Mouse (Mus musculus) erythroblast, embryonic 14.5 days (primary cell): Measurements from ENCODE around the gene Lypd4.

Source experiments
- GATA1 ChIP-seq: IDR thresholded peaks from 2 replicates; pipeline ENCODE4 v1.6.1; 2012; ENCODE audit warnings: low read length, inconsistent platforms, mixed read lengths
- TAL1 ChIP-seq: IDR thresholded peaks from 3 replicates; pipeline ENCODE4 v1.6.1; 2012; ENCODE audit warnings: low read length, inconsistent platforms, mixed read lengths

GRCm38 (mm10) chr7:24869532-24870165 lies at the start of gene Lypd4, which contains the start of gene Dmrtc2:
- TF ChIP-seq TAL1 (no peak), GATA1 (no peak)
